Mouse (Mus musculus) kidney, adult 2 months (tissue): ENCODE measurements around the gene B3gat3.

ENCODE experiments used
- CTCF ChIP-seq: fragments of 200-500 bp; conservative IDR thresholded peaks from 2 replicates; pipeline ENCODE4 v1.5.1; 2011; ENCODE audit warnings: low read depth, mild to moderate bottlenecking, control low read depth, low read length, moderate library complexity, mixed read lengths; ENCODE audit not compliant: insufficient read depth, insufficient read length
- POLR2A ChIP-seq: fragments of 200-500 bp; IDR thresholded peaks from one replicate; pipeline ENCODE4 v1.6.1; 2011; ENCODE audit warnings: low read depth, low read length, control low read depth

DNA sequence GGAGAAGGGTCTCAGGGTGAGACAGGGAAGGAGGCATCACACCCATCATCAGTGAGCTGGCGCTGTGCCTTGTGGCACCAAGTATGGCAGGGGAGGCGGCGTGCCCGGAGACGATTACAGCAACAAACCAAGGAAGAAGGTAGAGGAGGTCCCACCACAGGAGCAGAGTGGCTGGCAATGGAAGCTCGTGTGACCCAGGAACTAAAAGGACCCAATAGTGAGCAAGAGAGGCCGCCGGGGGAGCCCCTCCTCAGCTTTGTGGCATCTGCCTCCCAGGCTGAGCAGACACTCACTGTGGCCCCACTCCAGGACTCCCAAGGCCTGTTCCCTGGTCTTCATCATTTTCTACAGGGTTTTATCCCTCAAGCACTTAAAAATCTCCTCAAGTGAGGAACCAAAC, 45.6 kb downstream of the B3gat3 start:
- TF ChIP-seq CTCF, result no peak
- no peak for TF ChIP-seq POLR2A
